Mouse (Mus musculus): ENCODE results near the gene Cenpw.
A peak's percentile ranks its signal among the peaks of the same experiment; 100 is the strongest.

DNA sequence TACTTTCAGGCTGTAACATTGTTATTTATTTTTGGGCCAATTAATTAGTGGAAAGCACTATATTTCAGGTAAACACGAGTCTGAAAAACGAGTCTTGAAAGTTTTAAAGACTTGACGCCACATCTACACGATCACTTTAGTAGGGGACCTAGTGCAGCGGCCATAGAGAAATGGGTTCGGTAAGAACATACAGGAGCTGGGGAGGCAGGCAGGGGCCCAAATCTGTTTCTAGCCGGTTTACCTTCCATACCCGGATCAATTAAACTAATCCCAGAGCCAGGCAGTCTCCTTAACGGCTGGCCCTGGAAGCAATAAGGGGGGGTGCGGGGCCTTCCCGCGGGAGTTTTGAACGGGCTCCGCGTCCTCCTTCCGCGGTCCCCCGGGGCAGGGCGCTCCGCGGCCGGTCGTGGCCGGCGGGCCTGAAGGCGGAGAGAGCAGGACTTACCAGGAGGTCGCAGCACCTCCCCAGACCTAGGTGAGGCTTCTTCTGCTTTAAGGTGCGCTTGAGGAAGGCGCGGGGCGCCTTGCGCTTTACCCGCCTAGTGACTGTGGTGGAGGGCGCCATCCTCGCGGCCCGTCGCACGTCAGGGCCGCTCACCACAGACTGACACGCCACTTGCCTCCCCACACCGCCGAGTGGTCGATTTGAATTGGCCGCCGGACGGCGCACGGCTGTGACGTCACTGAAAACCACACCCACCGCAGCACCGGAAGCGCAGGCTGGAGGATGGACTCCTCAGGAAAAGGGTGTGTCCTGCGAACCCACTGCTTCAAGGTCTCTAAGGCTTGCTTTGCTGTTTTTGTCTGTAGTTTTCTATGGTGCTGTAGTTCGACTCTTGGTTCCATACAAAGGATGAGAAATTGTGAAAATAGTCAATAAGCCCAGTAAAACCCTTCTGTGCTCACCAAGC lies at the start of gene Cenpw:
- TF ChIP-seq POLR2A (IDR thresholded peaks at IDR 0.05; ENCODE audit: borderline replicate concordance, low read depth, low read length) (0 out of 2 replicates have a peak, but pooled peaks have one; percentile 14), CTCF (IDR thresholded peaks at IDR 0.05; ENCODE audit: low read depth, low read length) (no peak)
